In the genomic region with DNA sequence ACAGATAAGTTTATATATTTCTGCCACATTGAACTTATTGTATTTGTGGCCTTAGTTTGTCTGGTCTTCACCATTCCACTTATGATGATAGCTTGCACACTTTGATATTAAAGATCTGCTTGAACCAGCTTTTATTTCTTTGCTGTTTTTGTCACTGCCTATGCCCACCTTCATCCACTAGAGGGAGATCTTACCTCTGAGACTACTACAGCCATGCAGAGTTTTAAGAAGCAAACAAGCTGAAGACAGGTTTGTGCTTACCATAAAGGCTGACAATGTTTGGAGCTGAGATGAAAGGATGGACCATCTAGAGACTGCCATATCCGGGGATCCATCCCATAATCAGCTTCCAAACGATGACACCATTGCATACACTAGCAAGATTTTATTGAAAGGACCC, we compare ENCODE assay signal across 8 mouse cellular contexts.
DNase-seq lines count a peak whose midpoint lies in the region; ATAC-seq and TF ChIP-seq lines count a peak whose summit lies in the region.
"Not testable (repeated sequence)": the region's sequence is repeated elsewhere in the genome, so short reads cannot be mapped to it uniquely, and the experiment has no call there.

No protein-coding gene starts in this region.

- H3K9ac ChIP-seq in forebrain, embryonic 15.5 days (replicated peaks); liver, postnatal 0 days (replicated peaks); neural tube, embryonic 15.5 days (replicated peaks): not testable (repeated sequence)

- peak; percentile 64; the same call in 1 of the 2 replicates for ATAC-seq in forebrain, embryonic 15.5 days (replicated peaks)
- ATAC-seq in liver, postnatal 0 days, result not testable (repeated sequence)
- ATAC-seq in neural tube, embryonic 15.5 days (ENCODE audit: low FRiP score), result peak; percentile 77; the same call in 1 of the 2 replicates

- not testable (repeated sequence) for H3K4me1 ChIP-seq in forebrain, embryonic 15.5 days; hindbrain, embryonic 10.5 days (replicated peaks); liver, postnatal 0 days (ENCODE audit: insufficient read depth); neural tube, embryonic 15.5 days

- TF ChIP-seq EP300 in liver, postnatal 0 days (IDR thresholded peaks at IDR 0.05; ENCODE audit: low read depth), result not testable (repeated sequence)

- H3K9me3 ChIP-seq in forebrain, embryonic 15.5 days; hindbrain, embryonic 10.5 days; liver, postnatal 0 days (ENCODE audit: low read length); neural tube, embryonic 15.5 days (replicated peaks): not testable (repeated sequence)

- peak; percentile 58 for DNase-seq in NIH3T3 (ENCODE audit: low read depth)
- DNase-seq in cerebellum, adult 9-10 months, result peak; percentile 63
- peak; percentile 2 for DNase-seq in hindbrain, embryonic 10.5 days (ENCODE audit: low spot score)
- DNase-seq in layer of hippocampus, adult 11-12 months (ENCODE audit: low spot score), result peak; percentile 58
- not testable (repeated sequence) for DNase-seq in liver, postnatal 0 days
- DNase-seq in urinary bladder, postnatal 14 days (ENCODE audit: low spot score), result peak; percentile 2

- H3K4me3 ChIP-seq in forebrain, embryonic 15.5 days; hindbrain, embryonic 10.5 days; liver, postnatal 0 days (ENCODE audit: low read depth, low read length); neural tube, embryonic 15.5 days (replicated peaks): not testable (repeated sequence)

- WGBS in forebrain, embryonic 15.5 days, result 13% methylated on average over 2 of the region's 2 CpGs
- 13% methylated on average over 2 of the region's 2 CpGs for WGBS in hindbrain, embryonic 10.5 days
- 17% methylated on average over 2 of the region's 2 CpGs for WGBS in liver, postnatal 0 days (ENCODE audit: insufficient replicate concordance)
- WGBS in neural tube, embryonic 15.5 days, result 14% methylated on average over 2 of the region's 2 CpGs

- H3K27ac ChIP-seq in forebrain, embryonic 15.5 days (replicated peaks); hindbrain, embryonic 10.5 days; liver, postnatal 0 days (ENCODE audit: low read depth); neural tube, embryonic 15.5 days (replicated peaks): not testable (repeated sequence)

- not testable (repeated sequence) for H3K27me3 ChIP-seq in forebrain, embryonic 15.5 days; hindbrain, embryonic 10.5 days (ENCODE audit: insufficient read depth, poor library complexity, severe bottlenecking); liver, postnatal 0 days (ENCODE audit: insufficient read depth, low read length); neural tube, embryonic 15.5 days (replicated peaks)

- H3K36me3 ChIP-seq in forebrain, embryonic 15.5 days; hindbrain, embryonic 10.5 days; liver, postnatal 0 days (replicated peaks; ENCODE audit: insufficient read depth, low read length); neural tube, embryonic 15.5 days: not testable (repeated sequence)

- H3K4me2 ChIP-seq in forebrain, embryonic 15.5 days (replicated peaks); liver, postnatal 0 days (ENCODE audit: low read depth, low read length); neural tube, embryonic 15.5 days: not testable (repeated sequence)

- peak; percentile 69 for TF ChIP-seq CTCF in liver, postnatal 0 days (IDR thresholded peaks at IDR 0.05; ENCODE audit: low read depth)
